Mouse (Mus musculus): ENCODE measurements around the gene Cntn5. TPM values are rescaled to one million over a fixed set of nuclear protein-coding genes. Genes with fewer than 3 reads are reported as not detected.

Gene Cntn5
- polyA plus RNA-seq, 1 experiment, result not detected

DNA sequence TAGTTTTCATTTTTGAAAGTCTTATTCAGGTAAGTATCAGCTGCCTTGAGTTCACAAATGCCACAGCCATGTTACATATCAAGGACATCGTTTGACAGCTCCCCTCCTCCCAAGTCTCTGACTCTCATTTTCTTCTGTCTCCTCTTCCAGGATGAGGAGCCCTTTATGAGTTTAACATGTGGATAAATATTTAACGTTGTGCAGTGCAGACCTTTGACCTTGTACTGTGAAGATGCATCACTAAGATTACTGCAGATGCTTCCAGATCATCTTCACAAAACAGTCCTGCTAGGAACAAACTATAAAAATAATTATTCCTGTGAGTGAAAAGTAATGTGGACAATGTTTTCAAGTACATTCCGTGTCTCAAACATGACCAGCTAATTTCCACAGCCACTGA is 1257.2 kb downstream of the Cntn5 start:
- no peaks in the 10 kb centered on the region for H3K4me1 ChIP-seq (ENCODE audit: control insufficient read depth, insufficient read depth, insufficient read length)
- H3K36me3 ChIP-seq (ENCODE audit: control insufficient read depth, insufficient read depth, low read length), result no peaks in the 10 kb centered on the region
- H3K27me3 ChIP-seq (ENCODE audit: control insufficient read depth, insufficient read depth, low read length), result no peaks in the 10 kb centered on the region
- no peak for DNase-seq (ENCODE audit: low read depth in 1 of 2, low spot score in 2 of 2)
- WGBS, result 72% methylated on average over 3 of the region's 3 CpGs
- no peak overlapping the region for H3K4me3 ChIP-seq (ENCODE audit: extremely low read depth, insufficient read depth, insufficient read length)
- TF ChIP-seq CTCF (IDR thresholded peaks at IDR 0.05; ENCODE audit: extremely low read depth, insufficient read depth, insufficient read length, insufficient replicate concordance) (no peak), POLR2A (IDR thresholded peaks at IDR 0.05; ENCODE audit: low read depth, low read length) (no peak)
- H3K27ac ChIP-seq (ENCODE audit: insufficient read depth, low read length), result no peak overlapping the region

DNA sequence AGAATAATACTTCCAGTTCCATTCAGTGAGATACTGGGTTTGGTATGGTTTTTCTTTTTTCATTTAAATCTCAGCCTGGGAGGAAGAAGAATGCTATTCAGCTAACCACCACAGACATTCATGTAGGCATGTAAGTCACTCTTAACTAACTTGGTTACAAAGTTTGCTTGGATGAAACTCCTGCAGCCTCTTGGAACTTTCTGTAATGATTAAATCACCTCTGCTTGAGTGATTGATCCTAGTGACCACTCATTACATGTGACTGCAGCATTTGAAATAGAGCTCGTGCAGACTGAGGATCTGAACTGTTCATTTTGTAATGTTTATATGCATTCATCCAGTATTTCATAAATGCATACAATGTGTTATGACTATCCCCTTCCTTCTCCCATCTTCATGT is 1258.3 kb downstream of the Cntn5 start:
- WGBS, result 82% methylated on average over 1 of the region's 1 CpGs
- Histone ChIP-seq H3K4me3 (ENCODE audit: extremely low read depth, insufficient read depth, insufficient read length) (no peak overlapping the region), H3K4me1 (ENCODE audit: control insufficient read depth, insufficient read depth, insufficient read length) (no peaks in the 10 kb centered on the region), H3K27me3 (ENCODE audit: control insufficient read depth, insufficient read depth, low read length) (no peaks in the 10 kb centered on the region), H3K36me3 (ENCODE audit: control insufficient read depth, insufficient read depth, low read length) (no peaks in the 10 kb centered on the region), H3K27ac (ENCODE audit: insufficient read depth, low read length) (no peak overlapping the region)
- no peak for TF ChIP-seq CTCF (IDR thresholded peaks at IDR 0.05; ENCODE audit: extremely low read depth, insufficient read depth, insufficient read length, insufficient replicate concordance)
- no peak for TF ChIP-seq POLR2A (IDR thresholded peaks at IDR 0.05; ENCODE audit: low read depth, low read length)
- no peak for DNase-seq (ENCODE audit: low read depth in 1 of 2, low spot score in 2 of 2)

Measured in spleen, adult 2 months (tissue).